Mouse (Mus musculus): ENCODE measurements around the gene Myo1d. TPM values are rescaled to one million over a fixed set of nuclear protein-coding genes. Genes with fewer than 3 reads are reported as not detected.
A peak's percentile ranks its signal among the peaks of the same experiment; 100 is the strongest.

The Myo1d gene
- 10.8 TPM for polyA plus RNA-seq (2012; fragmentation: generic; extraction: Trizol)
- long read RNA-seq, experiment 1, partial matches to known transcripts, result 2 of 3 reads
- long read RNA-seq, experiment 1, other reads (novel, unspliced or antisense), result 1 of 3 reads
- long read RNA-seq, experiment 2, full-length matches to known transcripts, result 12 of 23 reads
- long read RNA-seq, experiment 2, partial matches to known transcripts, result 6 of 23 reads
- long read RNA-seq, experiment 2, other reads (novel, unspliced or antisense), result 5 of 23 reads

- no peaks in the 10 kb centered on the region for H3K27me3 ChIP-seq (ENCODE audit: control insufficient read depth, insufficient read depth, insufficient read length)
- no peaks in the 10 kb centered on the region for H3K79me2 ChIP-seq (ENCODE audit: control insufficient read depth, insufficient read depth)
- H3K4me3 ChIP-seq (ENCODE audit: insufficient read depth, poor library complexity, severe bottlenecking), result peak within 1 kb of the TSS; percentile 48
- peak within 1 kb of the TSS; percentile 52 for H3ac ChIP-seq (ENCODE audit: control insufficient read depth, insufficient read length, low read depth)
- H3K79me3 ChIP-seq (ENCODE audit: low read depth), result no peaks in the 10 kb centered on the region
- H3K36me3 ChIP-seq (ENCODE audit: control insufficient read depth, insufficient read depth), result no peaks in the 10 kb centered on the region
- TF ChIP-seq MAX (IDR thresholded peaks at IDR 0.05), result peak; percentile 63
- no peak for TF ChIP-seq MYOG (IDR thresholded peaks at IDR 0.05; ENCODE audit: control insufficient read depth, extremely low read depth, insufficient read length)
- no peak for TF ChIP-seq MYOD1 (IDR thresholded peaks at IDR 0.05; ENCODE audit: control insufficient read depth, insufficient read length, low read depth)
- TF ChIP-seq CTCF (IDR thresholded peaks at IDR 0.05; ENCODE audit: control insufficient read depth, insufficient read depth, insufficient read length), result peak; percentile 98
Observed at GRCm38 (mm10) chr11:80779527-80780344, at the start of gene Myo1d. Myo1d (minus strand) TSS chr11:80780025.

GRCm38 (mm10) chr11:80821794-80822193 lies 42.0 kb upstream of the Myo1d start:
- Histone ChIP-seq H3K4me3 (ENCODE audit: insufficient read depth, poor library complexity, severe bottlenecking) (no peak overlapping the region), H3K36me3 (ENCODE audit: control insufficient read depth, insufficient read depth) (peaks cover 31% of the 10 kb centered on the region), H3K79me3 (ENCODE audit: low read depth) (no peaks in the 10 kb centered on the region), H3ac (ENCODE audit: control insufficient read depth, insufficient read length, low read depth) (no peak overlapping the region), H3K79me2 (ENCODE audit: control insufficient read depth, insufficient read depth) (no peaks in the 10 kb centered on the region), H3K27me3 (ENCODE audit: control insufficient read depth, insufficient read depth, insufficient read length) (no peaks in the 10 kb centered on the region)
- TF ChIP-seq MYOD1 (IDR thresholded peaks at IDR 0.05; ENCODE audit: control insufficient read depth, insufficient read length, low read depth), result no peak

GRCm38 (mm10) chr11:80821296-80821695 lies 41.5 kb upstream of the Myo1d start:
- no peaks in the 10 kb centered on the region for H3K79me3 ChIP-seq (ENCODE audit: low read depth)
- H3ac ChIP-seq (ENCODE audit: control insufficient read depth, insufficient read length, low read depth), result no peak overlapping the region
- peaks cover 31% of the 10 kb centered on the region for H3K36me3 ChIP-seq (ENCODE audit: control insufficient read depth, insufficient read depth)
- H3K79me2 ChIP-seq (ENCODE audit: control insufficient read depth, insufficient read depth), result no peaks in the 10 kb centered on the region
- H3K27me3 ChIP-seq (ENCODE audit: control insufficient read depth, insufficient read depth, insufficient read length), result no peaks in the 10 kb centered on the region
- TF ChIP-seq CTCF (IDR thresholded peaks at IDR 0.05; ENCODE audit: control insufficient read depth, insufficient read depth, insufficient read length) (no peak), FOSL1 (IDR thresholded peaks at IDR 0.05; ENCODE audit: insufficient read depth, low read length, poor library complexity, severe bottlenecking) (no peak), CEBPB (IDR thresholded peaks at IDR 0.05; ENCODE audit: low read depth) (no peak), USF1 (IDR thresholded peaks at IDR 0.05; ENCODE audit: low read depth) (no peak), MYOD1 (IDR thresholded peaks at IDR 0.05; ENCODE audit: control insufficient read depth, insufficient read length, low read depth) (no peak), MAX (IDR thresholded peaks at IDR 0.05) (no peak), MYOG (IDR thresholded peaks at IDR 0.05; ENCODE audit: control insufficient read depth, extremely low read depth, insufficient read length) (no peak)
- no peak overlapping the region for H3K4me3 ChIP-seq (ENCODE audit: insufficient read depth, poor library complexity, severe bottlenecking)

GRCm38 (mm10) chr11:80820085-80820484 lies 40.3 kb upstream of the Myo1d start:
- H3K27me3 ChIP-seq (ENCODE audit: control insufficient read depth, insufficient read depth, insufficient read length), result no peaks in the 10 kb centered on the region
- no peaks in the 10 kb centered on the region for H3K79me2 ChIP-seq (ENCODE audit: control insufficient read depth, insufficient read depth)
- H3K79me3 ChIP-seq (ENCODE audit: low read depth), result no peaks in the 10 kb centered on the region
- H3ac ChIP-seq (ENCODE audit: control insufficient read depth, insufficient read length, low read depth), result no peak overlapping the region
- H3K36me3 ChIP-seq (ENCODE audit: control insufficient read depth, insufficient read depth), result peaks cover 38% of the 10 kb centered on the region
- TF ChIP-seq FOSL1 (IDR thresholded peaks at IDR 0.05; ENCODE audit: insufficient read depth, low read length, poor library complexity, severe bottlenecking) (no peak), MAX (IDR thresholded peaks at IDR 0.05) (no peak), USF1 (IDR thresholded peaks at IDR 0.05; ENCODE audit: low read depth) (no peak), MYOG (IDR thresholded peaks at IDR 0.05; ENCODE audit: control insufficient read depth, extremely low read depth, insufficient read length) (no peak), CTCF (IDR thresholded peaks at IDR 0.05; ENCODE audit: control insufficient read depth, insufficient read depth, insufficient read length) (no peak), CEBPB (IDR thresholded peaks at IDR 0.05; ENCODE audit: low read depth) (no peak), MYOD1 (IDR thresholded peaks at IDR 0.05; ENCODE audit: control insufficient read depth, insufficient read length, low read depth) (no peak)
- H3K4me3 ChIP-seq (ENCODE audit: insufficient read depth, poor library complexity, severe bottlenecking), result no peak overlapping the region

DNA sequence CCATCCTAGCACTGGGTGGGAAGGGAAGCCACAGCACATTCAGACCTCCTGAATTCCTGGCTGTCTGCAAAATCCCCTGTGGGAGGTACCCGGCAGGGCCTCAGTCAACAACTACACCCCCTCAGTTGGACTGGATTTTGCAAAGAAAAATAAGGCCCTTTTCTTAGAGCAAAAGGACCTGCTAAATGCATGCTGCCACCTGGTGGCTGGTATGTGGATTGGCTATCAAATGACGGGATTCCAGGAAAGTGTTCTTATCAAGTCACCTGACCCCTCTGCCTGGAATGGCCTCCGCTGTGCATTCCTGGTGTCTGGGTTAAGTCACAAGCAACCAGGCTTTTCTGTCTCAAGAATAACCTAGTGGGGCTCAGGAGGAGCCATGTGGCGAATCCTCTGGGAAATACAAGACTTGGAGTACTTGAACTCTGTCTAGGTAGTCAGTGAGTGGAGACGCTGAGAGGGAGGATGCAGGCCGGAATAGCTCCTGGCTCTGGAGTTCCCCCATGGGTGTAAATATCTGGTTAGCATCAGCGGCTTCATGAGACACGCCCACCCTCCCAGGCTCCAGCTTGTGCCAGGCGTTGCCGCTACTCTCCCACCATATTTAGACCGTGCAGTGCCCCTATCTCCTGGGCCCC lies 38.4 kb upstream of the Myo1d start:
- H3K79me3 ChIP-seq (ENCODE audit: low read depth), result no peaks in the 10 kb centered on the region
- H3K79me2 ChIP-seq (ENCODE audit: control insufficient read depth, insufficient read depth), result no peaks in the 10 kb centered on the region
- H3ac ChIP-seq (ENCODE audit: control insufficient read depth, insufficient read length, low read depth), result no peak overlapping the region
- H3K27me3 ChIP-seq (ENCODE audit: control insufficient read depth, insufficient read depth, insufficient read length), result no peaks in the 10 kb centered on the region
- H3K36me3 ChIP-seq (ENCODE audit: control insufficient read depth, insufficient read depth), result peaks cover 45% of the 10 kb centered on the region
- H3K4me3 ChIP-seq (ENCODE audit: insufficient read depth, poor library complexity, severe bottlenecking), result no peak overlapping the region
- TF ChIP-seq FOSL1 (IDR thresholded peaks at IDR 0.05; ENCODE audit: insufficient read depth, low read length, poor library complexity, severe bottlenecking), result no peak
- peak; percentile 47 for TF ChIP-seq CTCF (IDR thresholded peaks at IDR 0.05; ENCODE audit: control insufficient read depth, insufficient read depth, insufficient read length)
- no peak for TF ChIP-seq MYOG (IDR thresholded peaks at IDR 0.05; ENCODE audit: control insufficient read depth, extremely low read depth, insufficient read length)
- TF ChIP-seq USF1 (IDR thresholded peaks at IDR 0.05; ENCODE audit: low read depth), result peak; percentile 84
- TF ChIP-seq MAX (IDR thresholded peaks at IDR 0.05), result no peak
- no peak for TF ChIP-seq CEBPB (IDR thresholded peaks at IDR 0.05; ENCODE audit: low read depth)
- no peak for TF ChIP-seq MYOD1 (IDR thresholded peaks at IDR 0.05; ENCODE audit: control insufficient read depth, insufficient read length, low read depth)

Measured in C2C12 (cell line).